Mouse (Mus musculus): Measurements from ENCODE around the gene Topaz1. TPM values are rescaled to one million over a fixed set of nuclear protein-coding genes. Genes with fewer than 3 reads are reported as not detected.

The Topaz1 gene
- polyA plus RNA-seq (2012; rRNA removed; ENCODE audit: low replicate concordance) = 0.05 and 0.27 TPM in 2 replicates

DNA sequence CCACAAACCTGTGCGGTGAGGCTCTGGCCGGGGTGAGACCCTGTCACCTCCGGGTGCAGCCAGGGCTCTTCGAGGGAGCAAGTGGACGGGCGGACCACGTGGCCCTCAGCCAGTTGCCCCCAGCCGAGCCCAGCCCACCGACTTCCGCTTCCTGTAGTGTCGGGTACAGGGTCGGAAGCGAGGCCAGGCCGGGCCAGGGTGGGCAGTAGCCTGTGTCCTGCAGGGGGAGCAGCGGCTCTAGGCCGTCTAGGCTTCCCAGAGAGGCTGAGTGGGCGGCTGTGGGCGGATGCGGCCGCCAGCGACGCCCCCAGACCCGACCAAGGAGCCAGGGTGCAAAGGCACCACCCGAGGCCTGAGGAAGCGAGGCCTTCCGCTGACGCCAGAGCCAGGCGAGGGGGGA, at the start of gene Topaz1:
Topaz1 (plus strand) TSS at position 287 of the 400 bp plus-strand sequence.

DNA sequence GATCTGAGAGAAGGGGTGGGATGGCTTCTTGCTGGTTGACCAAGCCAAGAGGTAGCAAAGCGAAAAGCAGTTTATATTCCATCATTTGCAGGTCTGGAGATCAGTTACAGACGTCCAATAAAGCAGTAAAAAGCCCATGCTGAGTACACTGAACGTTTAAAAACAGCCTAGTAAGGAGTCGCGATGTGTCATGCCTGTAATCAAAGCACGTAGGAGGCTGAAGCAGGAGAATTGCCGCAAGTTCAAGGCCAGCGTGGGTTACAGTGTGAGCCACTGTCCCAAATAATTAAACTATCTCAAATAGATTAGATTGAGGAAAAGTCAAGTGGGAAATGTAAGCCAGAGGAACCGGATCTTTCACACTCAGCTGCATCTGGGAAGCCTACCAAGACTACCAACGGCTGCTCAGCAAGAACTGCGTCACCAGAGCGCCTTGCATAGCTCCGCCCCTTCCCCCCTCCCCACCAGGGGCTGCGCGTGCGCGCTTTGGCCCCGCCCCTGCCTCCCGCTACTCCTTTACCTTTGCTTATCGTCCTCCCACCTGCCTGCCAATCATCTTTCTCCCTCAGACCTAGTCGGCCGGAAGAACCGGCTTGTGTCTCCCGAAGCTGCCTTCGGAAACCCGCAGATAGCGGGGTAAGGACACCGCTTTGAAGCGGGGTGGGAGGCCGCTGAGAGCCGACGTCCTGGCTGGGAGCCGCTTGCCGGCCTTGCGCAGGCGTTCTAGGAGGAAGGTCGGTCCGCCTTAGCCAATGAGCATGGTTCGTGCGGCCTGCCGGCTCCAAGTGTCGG, 58.1 kb downstream of the Topaz1 start, which contains the start of gene Tcaim:
Tcaim (plus strand) TSS at position 487 of the 792 bp plus-strand sequence.

GRCm38 (mm10) chr9:122843760-122844159, 96.6 kb downstream of the Topaz1 start, which contains the start of gene Gm35549:
Gene Gm35549, minus strand, starts transcription at chr9:122844035.

Other genes with a start within 250 kb of the Topaz1 start
- gene Tcaim, start 58.2 kb downstream of the Topaz1 start, polyA plus RNA-seq (2012; rRNA removed; ENCODE audit: low replicate concordance) = 6.0 and 6.1 TPM in 2 replicates
- gene Gm35549, start 96.7 kb downstream of the Topaz1 start, polyA plus RNA-seq (2012; rRNA removed; ENCODE audit: low replicate concordance) = not detected in 2 replicates
- 33.8 and 62.7 TPM in 2 replicates for gene Zfp445, start 118.7 kb downstream of the Topaz1 start, polyA plus RNA-seq (2012; rRNA removed; ENCODE audit: low replicate concordance)
- 2.6 and 6.5 TPM in 2 replicates for gene Zkscan7, start 138.3 kb downstream of the Topaz1 start, polyA plus RNA-seq (2012; rRNA removed; ENCODE audit: low replicate concordance)
- gene Zfp105, start 175.7 kb downstream of the Topaz1 start, polyA plus RNA-seq (2012; rRNA removed; ENCODE audit: low replicate concordance) = 0.67 and 2.4 TPM in 2 replicates
- gene 1110059G10Rik, start 203.7 kb downstream of the Topaz1 start, polyA plus RNA-seq (2012; rRNA removed; ENCODE audit: low replicate concordance) = 2.9 and 3.2 TPM in 2 replicates
- gene Kif15, start 203.7 kb downstream of the Topaz1 start, polyA plus RNA-seq (2012; rRNA removed; ENCODE audit: low replicate concordance) = 0.69 and 9.7 TPM in 2 replicates